Mouse (Mus musculus): ENCODE measurements around the gene Zfp109.
A peak's percentile ranks its signal among the peaks of the same experiment; 100 is the strongest.
"Not testable (repeated sequence)": the region's sequence is repeated elsewhere in the genome, so short reads cannot be mapped to it uniquely, and the experiment has no call there.

Gene Zfp109

DNA sequence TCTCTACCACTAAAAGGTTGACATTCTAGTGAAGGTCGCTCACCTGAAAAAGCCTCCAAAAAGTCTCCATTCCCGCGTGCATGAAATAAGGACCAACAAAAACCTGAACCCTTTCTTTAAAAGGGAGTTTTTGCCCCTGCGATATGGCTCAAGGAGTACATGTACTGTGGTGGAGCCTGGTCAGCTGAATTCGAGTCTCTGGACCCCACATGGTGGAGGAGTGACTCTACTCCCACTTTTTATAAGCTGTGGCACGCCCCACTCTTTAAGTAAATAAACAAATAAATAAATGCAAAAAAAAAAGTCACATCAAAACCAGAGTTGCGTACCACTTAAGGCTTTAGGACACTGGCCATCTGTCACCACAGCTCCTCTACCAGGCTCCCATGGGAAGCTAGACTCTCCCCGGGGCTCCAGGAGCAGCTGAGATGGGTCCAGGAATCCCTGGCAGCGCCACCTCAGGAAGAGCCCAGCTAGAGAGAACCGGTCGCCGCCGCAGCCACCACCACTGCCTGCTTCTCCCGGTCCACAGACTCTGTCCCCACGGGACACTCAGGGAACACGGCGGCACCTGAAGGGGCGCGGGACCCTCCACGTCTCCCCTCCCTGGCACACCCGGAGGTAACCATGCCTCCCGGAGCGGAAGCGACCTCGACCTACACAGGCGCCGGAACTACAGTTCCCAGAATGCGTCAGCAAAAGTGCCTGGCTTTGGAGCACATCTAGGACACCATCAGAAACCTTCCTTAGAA, at the start of gene Zfp109:
Gene Zfp109, minus strand, starts transcription at position 521 of the 752 bp plus-strand sequence.
- peak; percentile 28 for DNase-seq (ENCODE audit: low spot score)

DNA sequence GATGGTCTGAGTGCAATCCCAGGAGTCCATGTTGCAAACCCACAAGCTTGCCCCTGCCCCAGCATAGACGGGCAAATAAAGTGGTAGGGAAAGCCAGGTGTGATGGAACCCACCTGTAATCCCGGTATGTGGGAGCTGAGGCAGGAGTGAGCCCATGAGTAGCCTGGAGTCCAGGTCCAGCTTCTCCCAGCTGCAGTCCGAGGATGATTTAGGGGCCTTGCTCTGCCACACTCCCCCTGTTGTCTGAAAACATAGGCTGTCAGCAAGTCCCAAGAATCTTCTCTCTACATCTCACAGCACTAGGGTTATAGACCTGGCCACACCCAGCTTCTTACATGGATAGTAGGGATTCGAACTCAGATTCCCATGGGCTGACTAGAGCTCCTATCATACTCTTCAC, 49.6 kb upstream of the Zfp109 start:
- no peak for DNase-seq (ENCODE audit: low spot score)

DNA sequence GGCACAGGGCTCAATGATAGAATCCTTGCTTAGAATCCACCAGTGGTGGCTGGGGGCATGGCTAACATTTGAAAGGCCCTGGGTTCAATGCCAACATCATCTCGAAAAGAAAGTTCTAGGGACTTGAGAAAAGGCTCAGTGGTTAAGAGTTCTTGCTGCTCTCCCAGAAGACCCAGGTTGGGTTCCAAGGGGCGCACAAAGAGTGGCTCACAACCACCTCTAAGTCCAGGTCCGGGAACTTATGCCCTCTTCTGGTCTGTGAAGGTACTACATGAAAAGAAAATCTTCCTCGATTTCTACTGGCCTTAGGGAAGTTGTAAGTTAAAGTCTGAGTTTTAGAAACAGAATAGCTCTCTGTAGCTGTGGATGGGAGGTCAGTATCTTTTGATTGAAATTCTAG, 48.7 kb upstream of the Zfp109 start:
- DNase-seq (ENCODE audit: low spot score) = no peak

DNA sequence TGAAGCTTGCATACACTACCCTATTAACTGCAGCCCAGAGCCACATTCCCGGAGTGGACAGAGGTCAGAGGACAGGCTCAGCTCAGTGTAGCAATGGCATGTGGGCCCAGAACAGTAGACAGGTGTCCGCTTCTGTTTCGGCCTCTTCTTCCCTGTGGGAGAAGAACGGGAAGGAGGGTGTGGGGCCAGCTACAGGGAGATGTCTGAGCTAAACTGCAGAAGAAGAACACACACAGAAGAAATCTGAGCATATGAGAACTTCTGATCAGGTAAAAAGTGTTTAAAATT, 43.4 kb upstream of the Zfp109 start:
- DNase-seq (ENCODE audit: low spot score) = no peak

DNA sequence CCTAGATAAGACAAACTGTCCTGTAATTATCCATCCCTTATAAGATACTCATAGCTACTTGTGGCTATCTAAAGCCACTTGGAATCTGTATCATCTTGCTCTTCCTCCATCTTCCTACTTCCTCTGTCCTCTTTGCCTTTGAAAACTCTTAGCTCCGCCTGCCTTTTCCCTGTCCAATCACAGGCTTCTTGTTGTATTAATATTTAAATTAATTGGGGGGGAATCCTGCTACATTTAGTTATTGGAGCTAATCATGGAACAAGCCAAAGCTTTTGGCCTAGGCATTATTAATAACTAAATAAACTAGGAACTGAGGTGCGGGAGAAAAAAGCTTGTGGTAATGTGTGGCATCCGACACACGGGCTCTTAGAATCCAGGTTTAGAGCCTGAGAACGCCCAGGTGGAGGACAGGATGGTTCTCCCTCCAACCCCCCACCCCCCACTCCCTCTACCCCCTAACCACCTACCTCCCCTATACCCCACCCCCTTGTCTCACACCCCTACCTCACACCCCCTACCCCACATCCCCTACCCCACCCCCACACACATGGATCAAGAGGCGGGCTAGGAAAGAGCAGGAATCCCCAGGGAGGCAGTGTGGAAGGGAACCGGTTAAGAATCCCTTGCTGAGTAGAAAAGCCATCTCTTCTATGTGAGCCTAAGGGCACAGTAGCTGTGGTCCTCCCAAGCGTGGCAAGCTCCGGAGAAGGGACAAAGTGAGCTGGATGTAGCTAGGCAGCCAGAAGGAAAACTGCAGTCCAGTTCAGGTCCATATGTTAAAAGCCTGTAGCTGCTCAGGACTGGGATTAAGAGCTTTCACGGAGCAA, 42.9 kb upstream of the Zfp109 start:
- no peak for DNase-seq (ENCODE audit: low spot score)

- not testable (repeated sequence) for DNase-seq (ENCODE audit: low spot score)
Observed at GRCm38 (mm10) chr7:24278771-24279170, 41.4 kb upstream of the Zfp109 start.

- no peak for DNase-seq (ENCODE audit: low spot score)
Observed at GRCm38 (mm10) chr7:24274456-24274855, 37.1 kb upstream of the Zfp109 start.

DNA sequence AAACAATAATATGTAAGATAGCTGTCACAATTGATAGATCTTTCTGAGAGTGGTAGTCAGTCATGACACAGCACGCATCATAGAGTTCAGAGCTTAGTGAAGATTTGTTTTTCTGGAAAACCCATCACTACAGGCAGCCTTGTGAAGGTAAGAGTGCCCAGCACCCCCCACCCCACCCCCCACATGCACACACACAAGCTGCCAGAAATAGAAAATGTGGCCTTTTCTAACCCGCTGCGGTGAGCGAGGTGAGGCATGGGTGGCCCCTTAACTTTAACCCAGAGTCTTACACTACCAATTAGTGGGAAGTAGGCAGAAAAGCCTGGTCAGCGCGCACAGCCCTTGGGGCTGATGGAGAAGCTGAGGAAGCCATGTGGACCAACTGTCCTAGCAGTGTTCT, 33.8 kb upstream of the Zfp109 start:
- DNase-seq (ENCODE audit: low spot score) = no peak

- peak; percentile 74 for DNase-seq (ENCODE audit: low spot score)
Observed at GRCm38 (mm10) chr7:24270288-24270672, 32.9 kb upstream of the Zfp109 start, which contains the start of gene Zfp93. Gene Zfp93 (plus strand): TSS chr7:24270420.

DNA sequence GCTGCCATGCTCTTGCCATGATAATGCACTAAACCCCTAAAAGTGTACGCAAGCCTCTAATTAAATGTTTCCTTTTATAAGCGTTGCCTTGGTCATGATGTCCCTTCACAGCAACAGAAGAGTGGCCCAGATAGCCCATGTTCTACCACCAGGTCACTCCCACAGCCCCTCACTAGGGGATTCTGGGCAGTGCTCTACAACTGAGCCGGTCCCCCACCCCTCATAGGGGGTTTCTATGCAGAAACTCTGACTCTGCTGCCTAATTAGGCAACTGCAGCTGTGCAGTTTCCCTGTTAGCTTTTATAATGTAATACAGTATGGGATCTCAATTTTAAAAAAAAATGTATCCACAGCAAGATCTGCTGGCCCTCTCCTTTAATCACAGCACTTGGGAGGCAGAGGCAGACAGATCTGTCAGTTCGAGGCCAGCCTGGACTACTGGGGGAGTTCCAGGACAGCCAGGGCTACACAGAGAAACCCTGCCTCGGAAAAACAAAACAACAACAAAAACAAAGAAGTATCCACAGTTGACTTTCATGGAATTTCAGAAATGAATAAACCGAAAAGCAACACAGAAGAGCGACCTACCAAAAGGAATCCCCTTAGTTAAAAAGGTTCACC, 32.4 kb upstream of the Zfp109 start:
- DNase-seq (ENCODE audit: low spot score) = no peak

- DNase-seq (ENCODE audit: low spot score) = no peak
Observed at GRCm38 (mm10) chr7:24269256-24269655, 31.9 kb upstream of the Zfp109 start.

- DNase-seq (ENCODE audit: low spot score) = no peak
Observed at GRCm38 (mm10) chr7:24268176-24269155, 31.1 kb upstream of the Zfp109 start.

- DNase-seq (ENCODE audit: low spot score) = no peak
Observed at GRCm38 (mm10) chr7:24260000-24260312, 22.6 kb upstream of the Zfp109 start.

GRCm38 (mm10) chr7:24259306-24259999, 22.1 kb upstream of the Zfp109 start:
- DNase-seq (ENCODE audit: low spot score) = no peak

GRCm38 (mm10) chr7:24254633-24255474, 17.5 kb upstream of the Zfp109 start, which contains the start of gene Zfp108:
Gene Zfp108 (plus strand): TSS chr7:24254794.
- peak; percentile 74 for DNase-seq (ENCODE audit: low spot score)

GRCm38 (mm10) chr7:24253779-24254615, 16.6 kb upstream of the Zfp109 start:
- no peak for DNase-seq (ENCODE audit: low spot score)

DNA sequence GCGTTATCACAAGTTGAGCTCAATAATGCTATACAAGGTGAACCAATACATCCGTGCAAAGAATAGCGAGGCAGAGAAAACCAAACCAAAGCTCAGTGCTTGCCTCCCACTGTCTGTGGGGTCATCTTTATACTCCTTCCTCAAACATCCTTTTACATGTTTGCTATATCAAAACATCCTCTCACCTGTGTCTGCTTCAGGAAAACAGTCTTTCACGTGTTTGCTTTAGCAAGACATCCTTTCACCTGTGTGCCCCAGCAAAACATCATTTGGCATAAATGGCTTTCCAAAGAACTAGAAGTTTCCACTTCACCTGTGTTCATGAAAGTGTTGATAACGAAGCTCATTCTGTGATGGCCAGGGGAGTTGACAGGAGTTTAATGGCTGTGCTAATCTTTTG, 26.0 kb downstream of the Zfp109 start, which contains the start of gene Zfp111:
Gene Zfp111, minus strand, starts transcription at position 101 of the 400 bp plus-strand sequence.
- no peak for DNase-seq (ENCODE audit: low spot score)

DNA sequence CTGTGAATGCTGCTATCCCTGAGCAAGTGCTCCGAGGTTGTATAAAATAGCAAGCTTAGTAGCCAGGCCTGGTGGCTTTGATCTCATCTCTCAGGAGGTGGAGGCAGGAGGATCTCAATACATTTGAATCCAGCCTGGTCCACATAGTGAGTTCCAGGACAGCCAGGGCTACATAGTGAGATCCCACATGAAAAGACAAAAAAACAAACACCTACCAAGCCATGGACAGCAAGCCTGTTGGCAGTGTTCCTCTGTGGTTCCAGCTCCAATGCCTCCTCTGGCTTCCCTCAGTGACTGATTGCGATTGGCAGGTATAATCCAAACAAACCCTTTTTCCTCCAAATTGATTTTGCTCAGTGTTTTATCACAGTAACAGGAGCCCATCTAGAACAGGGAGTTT, 27.1 kb downstream of the Zfp109 start:
- no peak for DNase-seq (ENCODE audit: low spot score)

DNA sequence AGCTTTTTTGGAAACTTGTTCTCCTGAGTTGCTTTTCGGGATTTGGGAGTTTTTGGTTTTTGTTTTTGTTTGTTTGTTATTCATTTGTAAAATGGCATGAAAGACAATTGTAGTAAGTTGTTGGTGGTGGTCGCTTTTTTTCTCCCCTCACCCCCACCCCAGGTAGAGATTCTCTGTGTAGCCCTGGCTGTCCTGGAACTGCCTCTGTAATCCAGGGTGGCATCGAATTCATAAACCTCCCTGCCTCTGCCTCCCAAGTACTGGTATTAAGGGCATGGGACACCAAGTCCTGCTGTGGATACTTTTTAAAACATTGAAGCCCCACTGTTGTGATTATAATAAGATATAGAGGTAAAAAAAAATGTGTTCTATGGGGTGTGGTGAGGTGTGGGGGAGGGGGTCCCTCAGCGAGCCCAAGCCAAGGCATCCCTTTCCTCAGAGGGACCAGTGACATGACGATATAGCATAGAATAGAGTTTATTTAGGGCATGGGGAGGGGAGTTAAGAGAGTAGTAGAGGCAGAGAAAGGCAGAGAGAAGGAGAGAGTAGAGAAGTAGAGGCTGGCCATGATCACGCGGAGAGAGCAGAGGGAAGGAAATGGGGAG, 29.0 kb downstream of the Zfp109 start:
- no peak for DNase-seq (ENCODE audit: low spot score)
